Mouse (Mus musculus) CH12.LX (cell line): ENCODE results near the gene Ndufb8. TPM values are rescaled to one million over a fixed set of nuclear protein-coding genes. Genes with fewer than 3 reads are reported as not detected.

Source experiments
- DNase-seq: peaks from one replicate; pipeline ENCODE4 v3.0.0-alpha.2; 2013; ENCODE audit errors: extremely low read depth
- H3K27ac ChIP-seq: 2 replicates; pipeline ENCODE4 v1.5.1; 2012; ENCODE audit warnings: low read depth, mild to moderate bottlenecking, control low read depth, moderate library complexity; ENCODE audit not compliant: insufficient read depth
- H3K27me3 ChIP-seq: replicated peaks from 2 replicates; pipeline ENCODE3; 2012; ENCODE audit warnings: inconsistent platforms
- H3K36me3 ChIP-seq, 2 experiments: replicated peaks in 1 of 2; 2 replicates each; pipeline versions ENCODE3 to v1.6.1; 2012; ENCODE audit warnings: inconsistent platforms in 1 of 2, low read length in 1 of 2, mild to moderate bottlenecking in 1 of 2, mixed read lengths in 1 of 2, moderate library complexity in 1 of 2; ENCODE audit not compliant: control insufficient read depth in 1 of 2, insufficient read depth in 1 of 2
- H3K4me1 ChIP-seq, 2 experiments: 2 replicates each; pipeline ENCODE4 v1.6.1; 2012; ENCODE audit warnings: inconsistent platforms in 1 of 2, moderate library complexity in 1 of 2; ENCODE audit not compliant: insufficient read depth in 2 of 2, control insufficient read depth in 1 of 2
- H3K4me2 ChIP-seq: 2 replicates; pipeline ENCODE4 v1.6.1; 2012; ENCODE audit warnings: low read depth, mild to moderate bottlenecking, control low read depth; ENCODE audit not compliant: poor library complexity, insufficient read depth, severe bottlenecking
- H3K4me3 ChIP-seq, 3 experiments: fragments of 150-350 bp in 1 of 3; sonication (generic) in 1 of 3; replicated peaks in 1 of 3; 2 replicates each; pipeline versions ENCODE3 to v1.5.1; 2011 to 2012; ENCODE audit warnings: low read depth in 2 of 3, low read length in 2 of 3, mild to moderate bottlenecking in 2 of 3, moderate library complexity in 2 of 3, control low read depth in 1 of 3, improper control_type of control experiment in 1 of 3, inconsistent platforms in 1 of 3, mixed read lengths in 1 of 3; ENCODE audit not compliant: poor library complexity in 1 of 3
- H3K79me2 ChIP-seq: replicated peaks from 2 replicates; pipeline ENCODE4 v1.6.1; 2012; ENCODE audit warnings: mild to moderate bottlenecking, moderate library complexity; ENCODE audit not compliant: control insufficient read depth, poor library complexity, insufficient read depth, severe bottlenecking; ENCODE audit errors: extremely low read depth
- H3K9ac ChIP-seq: 2 replicates; pipeline ENCODE4 v1.6.1; 2012; ENCODE audit warnings: low read depth, mild to moderate bottlenecking, control low read depth, moderate library complexity; ENCODE audit not compliant: insufficient read depth
- H3K9me3 ChIP-seq: replicated peaks from 2 replicates; pipeline ENCODE3; 2012; ENCODE audit warnings: low read length, inconsistent platforms, mixed read lengths
- BHLHE40 ChIP-seq: IDR thresholded peaks from 2 replicates; pipeline ENCODE4 v1.6.1; 2011; ENCODE audit warnings: mild to moderate bottlenecking, low read depth, low read length, improper control_type of control experiment
- CHD1 ChIP-seq: IDR thresholded peaks from 2 replicates; pipeline ENCODE4 v1.6.1; 2012; ENCODE audit warnings: low read depth, low read length, improper control_type of control experiment, inconsistent platforms
- CHD2 ChIP-seq: IDR thresholded peaks from 2 replicates; pipeline ENCODE4 v1.6.1; 2011; ENCODE audit warnings: low read length, improper control_type of control experiment
- CTCF ChIP-seq, 2 experiments: IDR thresholded peaks in 1 of 2; conservative IDR thresholded peaks in 1 of 2; 2 replicates each; pipeline ENCODE4 v1.5.1; 2011 to 2012; ENCODE audit warnings: low read depth in 2 of 2, low read length in 2 of 2, improper control_type of control experiment in 1 of 2, inconsistent platforms in 1 of 2, mild to moderate bottlenecking in 1 of 2, moderate library complexity in 1 of 2
- ELF1 ChIP-seq: IDR thresholded peaks from 2 replicates; pipeline ENCODE4 v1.6.1; 2014; ENCODE audit warnings: low read depth, mild to moderate bottlenecking, inconsistent platforms, low read length, improper control_type of control experiment
- ETS1 ChIP-seq: conservative IDR thresholded peaks from 2 replicates; pipeline ENCODE4 v1.6.1; 2012; ENCODE audit warnings: low read depth, mild to moderate bottlenecking, inconsistent platforms, low read length, improper control_type of control experiment, moderate library complexity
- GABPA ChIP-seq: IDR thresholded peaks from 2 replicates; pipeline ENCODE4 v1.6.1; 2012; ENCODE audit warnings: low read depth, low read length, improper control_type of control experiment, inconsistent platforms; ENCODE audit not compliant: insufficient replicate concordance
- HCFC1 ChIP-seq: IDR thresholded peaks from 2 replicates; pipeline ENCODE4 v1.6.1; 2012; ENCODE audit warnings: low read depth, mild to moderate bottlenecking, inconsistent platforms, low read length, improper control_type of control experiment
- JUN ChIP-seq: IDR thresholded peaks from 2 replicates; pipeline ENCODE4 v1.6.1; 2011; ENCODE audit warnings: low read depth, mild to moderate bottlenecking, low read length, improper control_type of control experiment, moderate library complexity; ENCODE audit not compliant: insufficient read depth
- JUND ChIP-seq: conservative IDR thresholded peaks from 2 replicates; pipeline ENCODE4 v1.6.1; 2011; ENCODE audit warnings: low read depth, low read length, improper control_type of control experiment
- KAT2A ChIP-seq: IDR thresholded peaks from 2 replicates; pipeline ENCODE4 v1.6.1; 2012; ENCODE audit warnings: low read length, improper control_type of control experiment, inconsistent platforms; ENCODE audit not compliant: insufficient replicate concordance
- MAFK ChIP-seq: IDR thresholded peaks from 2 replicates; pipeline ENCODE4 v1.6.1; 2011; ENCODE audit warnings: low read length, improper control_type of control experiment; ENCODE audit not compliant: insufficient replicate concordance
- MAZ ChIP-seq: IDR thresholded peaks from 2 replicates; pipeline ENCODE4 v1.6.1; 2012; ENCODE audit warnings: low read depth, mild to moderate bottlenecking, inconsistent platforms, low read length, improper control_type of control experiment, moderate library complexity
- MEF2A ChIP-seq: IDR thresholded peaks from 2 replicates; pipeline ENCODE4 v1.6.1; 2014; ENCODE audit warnings: low read depth, mild to moderate bottlenecking, inconsistent platforms, low read length, improper control_type of control experiment, borderline replicate concordance
- NELFE ChIP-seq: IDR thresholded peaks from 2 replicates; pipeline ENCODE4 v1.6.1; 2011; ENCODE audit warnings: low read depth, low read length, improper control_type of control experiment
- PAX5 ChIP-seq: IDR thresholded peaks from 2 replicates; pipeline ENCODE4 v1.6.1; 2012; ENCODE audit warnings: low read length, inconsistent platforms, mixed read lengths
- POLR2A ChIP-seq: IDR thresholded peaks from 2 replicates; pipeline ENCODE4 v1.6.1; 2011; ENCODE audit warnings: low read depth, mild to moderate bottlenecking, improper control_type of control experiment, low read length
- RCOR1 ChIP-seq: conservative IDR thresholded peaks from 2 replicates; pipeline ENCODE4 v1.6.1; 2012; ENCODE audit warnings: low read depth, mild to moderate bottlenecking, inconsistent platforms, low read length, improper control_type of control experiment
- SMC3 ChIP-seq: IDR thresholded peaks from 2 replicates; pipeline ENCODE4 v1.6.1; 2011; ENCODE audit warnings: low read depth, low read length, improper control_type of control experiment
- TBP ChIP-seq: conservative IDR thresholded peaks from 2 replicates; pipeline ENCODE4 v1.6.1; 2011; ENCODE audit warnings: low read depth, low read length, improper control_type of control experiment
- UBTF ChIP-seq: IDR thresholded peaks from 2 replicates; pipeline ENCODE4 v1.6.1; 2012; ENCODE audit warnings: low read depth, mild to moderate bottlenecking, inconsistent platforms, low read length, improper control_type of control experiment, moderate library complexity
- USF1 ChIP-seq: IDR thresholded peaks from 2 replicates; pipeline ENCODE4 v1.6.1; 2014; ENCODE audit warnings: low read depth, mild to moderate bottlenecking, inconsistent platforms, low read length, improper control_type of control experiment
- ZC3H11A ChIP-seq: IDR thresholded peaks from 2 replicates; pipeline ENCODE4 v1.6.1; 2012; ENCODE audit warnings: low read depth, mild to moderate bottlenecking, inconsistent platforms, low read length, improper control_type of control experiment
- ZKSCAN1 ChIP-seq: IDR thresholded peaks from 2 replicates; pipeline ENCODE4 v1.6.1; 2012; ENCODE audit warnings: low read depth, inconsistent platforms, low read length, improper control_type of control experiment, borderline replicate concordance
- ZMIZ1 ChIP-seq: IDR thresholded peaks from 2 replicates; pipeline ENCODE4 v1.6.1; 2012; ENCODE audit warnings: low read depth, mild to moderate bottlenecking, inconsistent platforms, low read length, improper control_type of control experiment
- ZNF384 ChIP-seq: IDR thresholded peaks from 2 replicates; pipeline ENCODE4 v1.6.1; 2012; ENCODE audit warnings: low read depth, low read length, improper control_type of control experiment, inconsistent platforms
- dilution Hi-C: fragments of 300-500 bp; cut with MboI; formaldehyde crosslinking; loops from 2 replicates; pipeline ENCODE4 v1.14.3; 2020; ENCODE audit warnings: low sequenced_read_pairs; ENCODE audit not compliant: extremely low pct_unique_long_range_greater_than_20kb, extremely low pct_ligation_motif_present
- in situ Hi-C: fragments of 300-500 bp; cut with MboI; formaldehyde crosslinking; loops from 3 replicates; pipeline ENCODE4 v1.14.3; 2019; ENCODE audit warnings: low sequenced_read_pairs, low pct_ligation_motif_present, low pct_unique_long_range_greater_than_20kb, mixed read lengths
- polyA plus RNA-seq: library from polyadenylated mRNA; unstranded; fragments of >175 nt; gene quantifications from 2 replicates; pipeline ENCODE4 v1.2.1, GENCODE M21; 2012; ENCODE audit warnings: low read depth; ENCODE audit not compliant: insufficient read length
- total RNA-seq, 2 experiments: library from RNA; depleted of rRNA; stranded (reverse); fragments of 300-350 nt in 1 of 2; fragments of >200 nt in 1 of 2; gene quantifications; 2 replicates each; pipeline ENCODE4 v1.2.3; 2012 to 2014

Ndufb8 gene
- total and polyA plus RNA-seq, 3 experiments, result 321 to 383 (median 354) TPM

DNA sequence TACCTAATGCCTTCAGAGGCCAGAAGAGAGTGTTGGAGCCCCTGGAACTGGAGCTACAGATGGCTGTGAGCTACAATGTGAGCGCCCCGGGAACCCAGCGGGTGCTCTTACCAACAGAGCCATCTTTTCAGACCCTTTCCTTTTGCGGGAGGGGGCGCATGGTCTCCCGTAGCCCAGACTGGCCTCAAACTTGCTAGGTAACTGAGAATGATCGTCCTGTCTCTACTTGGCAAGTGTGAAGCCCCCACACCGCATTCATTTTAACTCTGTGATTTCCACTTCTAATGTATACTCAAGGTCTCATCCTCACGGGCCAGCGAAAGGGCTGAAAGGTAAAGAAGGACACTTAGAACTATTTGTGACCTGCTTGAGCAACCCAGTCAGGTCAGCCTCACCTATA, 10.9 kb downstream of the Ndufb8 start:
- Histone ChIP-seq H3K27ac (no peak overlapping the region), H3K4me2 (no peak overlapping the region), H3K36me3 (peaks cover 8 to 26% of the 10 kb centered on the region in 2 experiments), H3K27me3 (no peaks in the 10 kb centered on the region), H3K4me3 (no peak overlapping the region), H3K9me3 (peaks cover 7% of the 10 kb centered on the region)
- no peak for DNase-seq
- dilution Hi-C loops, result no loop called here
- TF ChIP-seq CHD1 (no peak), KAT2A (no peak), CHD2 (no peak), POLR2A (no peak), UBTF (no peak), MEF2A (no peak), USF1 (no peak), NELFE (no peak)
- TF ChIP-seq, all 38 proteins: peak for 0
- Histone ChIP-seq H3K79me2 (no peaks in the 10 kb centered on the region), H3K9ac (no peak overlapping the region), H3K4me1 (no peaks in the 10 kb centered on the region)
- in situ Hi-C loops, result no loop called here

DNA sequence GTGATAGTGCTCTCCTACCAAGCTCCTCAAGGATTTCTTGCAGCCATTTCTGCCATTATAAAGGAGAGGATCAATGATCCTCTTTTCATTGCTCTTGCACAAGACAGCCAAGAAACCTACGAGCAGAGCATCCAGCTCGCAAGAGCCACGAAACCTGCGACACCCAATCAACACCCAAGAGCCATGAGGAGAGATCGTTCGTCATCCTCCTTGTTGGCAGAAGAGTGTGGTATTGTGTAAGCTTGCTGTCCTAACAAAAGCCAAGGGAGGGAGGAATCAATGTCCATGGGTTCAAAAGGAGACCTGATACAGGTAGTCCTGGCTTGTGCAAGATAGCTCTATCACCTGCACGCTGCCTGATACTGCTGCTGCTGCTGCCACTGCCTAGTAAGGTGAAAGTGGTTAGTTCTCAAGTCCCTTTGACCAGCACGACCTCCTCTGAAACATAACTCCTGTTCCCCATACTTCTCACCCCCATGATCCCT, 12.5 kb downstream of the Ndufb8 start:
- peaks cover 7% of the 10 kb centered on the region for H3K9me3 ChIP-seq

DNA sequence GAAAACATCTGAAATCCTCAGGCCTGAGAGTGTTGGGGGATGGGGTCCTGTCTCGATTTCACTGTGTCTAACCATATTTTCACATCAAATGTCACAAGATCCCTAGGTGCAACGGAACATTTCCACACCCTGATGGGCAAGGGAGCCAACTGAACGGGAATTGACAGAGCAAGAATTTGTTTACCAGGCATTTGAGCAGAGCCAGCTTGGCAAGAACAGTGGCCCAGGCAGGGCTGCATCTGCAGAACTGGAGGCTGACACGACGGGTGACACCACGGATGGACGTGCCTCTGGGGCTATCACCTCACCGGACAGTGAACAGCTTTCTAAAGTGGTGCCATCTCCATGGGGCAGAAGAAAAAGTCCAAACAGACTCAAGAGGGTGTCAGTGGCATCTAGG, 17.8 kb downstream of the Ndufb8 start:
- Histone ChIP-seq H3K4me1 (no peaks in the 10 kb centered on the region), H3K27me3 (no peaks in the 10 kb centered on the region), H3K4me3 (no peak overlapping the region), H3K36me3 (peaks cover 0 to 5% of the 10 kb centered on the region in 2 experiments), H3K79me2 (no peaks in the 10 kb centered on the region), H3K4me2 (no peak overlapping the region), H3K27ac (no peak overlapping the region), H3K9ac (no peak overlapping the region), H3K9me3 (peaks cover 7% of the 10 kb centered on the region)
- DNase-seq, result no peak
- TF ChIP-seq CTCF (conservative IDR thresholded peaks at IDR 0.05 in 1 of 2, IDR thresholded peaks at IDR 0.05 in 1 of 2; ENCODE audit: low read depth in 2 of 2, low read length in 2 of 2), result no peak
- no peak for TF ChIP-seq KAT2A
- TF ChIP-seq JUN, result no peak
- no peak for TF ChIP-seq JUND
- TF ChIP-seq ZC3H11A, result no peak
- no peak for TF ChIP-seq MAFK
- no peak for TF ChIP-seq PAX5
- no peak for TF ChIP-seq RCOR1
- TF ChIP-seq ELF1, result no peak
- no peak for TF ChIP-seq GABPA
- no peak for TF ChIP-seq ZNF384
- TF ChIP-seq POLR2A, result no peak
- no peak for TF ChIP-seq HCFC1
- no peak for TF ChIP-seq TBP
- no peak for TF ChIP-seq ZKSCAN1
- TF ChIP-seq NELFE, result no peak
- TF ChIP-seq BHLHE40, result no peak
- no peak for TF ChIP-seq UBTF
- TF ChIP-seq MAZ, result no peak
- in situ Hi-C loops, result no loop called here
- dilution Hi-C loops, result no loop called here

More for the DNA sequence above, 12.5 kb downstream of the Ndufb8 start:
- Histone ChIP-seq H3K27me3 (no peaks in the 10 kb centered on the region), H3K4me2 (no peak overlapping the region), H3K4me3 (no peak overlapping the region), H3K79me2 (no peaks in the 10 kb centered on the region), H3K4me1 (no peaks in the 10 kb centered on the region), H3K9ac (no peak overlapping the region), H3K27ac (no peak overlapping the region), H3K36me3 (peaks cover 0 to 10% of the 10 kb centered on the region in 2 experiments)
- dilution Hi-C loops (no loop called here), in situ Hi-C loops (no loop called here)
- TF ChIP-seq ZMIZ1, result no peak
- TF ChIP-seq ETS1, result no peak
- no peak for TF ChIP-seq HCFC1
- no peak for TF ChIP-seq BHLHE40
- no peak for TF ChIP-seq SMC3
- no peak for TF ChIP-seq JUND
- TF ChIP-seq MAZ, result no peak
- DNase-seq, result no peak
